Mouse (Mus musculus): ENCODE results near the gene Erc1. TPM values are rescaled to one million over a fixed set of nuclear protein-coding genes. Genes with fewer than 3 reads are reported as not detected.

Erc1 gene
- polyA plus RNA-seq, 1 experiment from 2014 or later, result 23.4 TPM

GRCm38 (mm10) chr6:119521931-119522391, 326.0 kb downstream of the Erc1 start:
- ATAC-seq (ENCODE audit: low read depth) (no peak), DNase-seq (ENCODE audit: low spot score) (no peak)
- no peak overlapping the region for H3K27ac ChIP-seq (replicated peaks; ENCODE audit: low read depth, low read length)
- H3K9me3 ChIP-seq (ENCODE audit: control insufficient read depth, low read length), result no peaks in the 10 kb centered on the region
- no peaks in the 10 kb centered on the region for H3K27me3 ChIP-seq (replicated peaks; ENCODE audit: control insufficient read depth, insufficient read depth, low read length)
- H3K4me1 ChIP-seq (ENCODE audit: control insufficient read depth, insufficient read depth, low read length), result peaks cover 10% of the 10 kb centered on the region
- no peak overlapping the region for H3K4me2 ChIP-seq (ENCODE audit: low read depth, low read length)
- 28% methylated on average over 3 of the region's 3 CpGs for WGBS
- no peak overlapping the region for H3K9ac ChIP-seq (ENCODE audit: low read depth, low read length)
- no peak overlapping the region for H3K4me3 ChIP-seq (ENCODE audit: low read depth, low read length)
- no peaks in the 10 kb centered on the region for H3K36me3 ChIP-seq (ENCODE audit: control insufficient read depth, insufficient read depth, low read length)

GRCm38 (mm10) chr6:119521482-119521900, 326.5 kb downstream of the Erc1 start:
- ATAC-seq (ENCODE audit: low read depth) (no peak), DNase-seq (ENCODE audit: low spot score) (no peak)
- no peak overlapping the region for H3K4me3 ChIP-seq (ENCODE audit: low read depth, low read length)
- no peaks in the 10 kb centered on the region for H3K9me3 ChIP-seq (ENCODE audit: control insufficient read depth, low read length)
- H3K27ac ChIP-seq (replicated peaks; ENCODE audit: low read depth, low read length), result no peak overlapping the region
- no peak overlapping the region for H3K4me2 ChIP-seq (ENCODE audit: low read depth, low read length)
- no peaks in the 10 kb centered on the region for H3K27me3 ChIP-seq (replicated peaks; ENCODE audit: control insufficient read depth, insufficient read depth, low read length)
- H3K36me3 ChIP-seq (ENCODE audit: control insufficient read depth, insufficient read depth, low read length), result no peaks in the 10 kb centered on the region
- H3K4me1 ChIP-seq (ENCODE audit: control insufficient read depth, insufficient read depth, low read length), result peaks cover 10% of the 10 kb centered on the region
- H3K9ac ChIP-seq (ENCODE audit: low read depth, low read length), result no peak overlapping the region
- WGBS, result 75% methylated on average over 3 of the region's 3 CpGs

Other genes with a start within 250 kb of the Erc1 start
- 17.2 and 21.6 TPM in 2 replicates for gene Rad52, start 54.5 kb upstream of the Erc1 start, polyA plus RNA-seq (2014; fragmentation: Nextera tagmentation; extraction: Ambion mirVana)
- 73.3 and 83.9 TPM in 2 replicates for gene Wnk1, start 190.5 kb upstream of the Erc1 start, polyA plus RNA-seq (2014; fragmentation: Nextera tagmentation; extraction: Ambion mirVana)
- 0.61 and 0.69 TPM in 2 replicates for gene Ninj2, start 245.2 kb upstream of the Erc1 start, polyA plus RNA-seq (2014; fragmentation: Nextera tagmentation; extraction: Ambion mirVana)

Data from embryonic facial prominence, embryonic 14.5 days (tissue).